Mouse (Mus musculus): ENCODE measurements around the gene Elp1.

- TF ChIP-seq CTCF (IDR thresholded peaks at IDR 0.05; ENCODE audit: insufficient read depth, low read length) = no peak
- TF ChIP-seq POLR2A (IDR thresholded peaks at IDR 0.05; ENCODE audit: borderline replicate concordance, extremely low read depth, low read depth, low read length) = no peak
These were observed 82.7 kb downstream of the Elp1 start for GRCm38 (mm10) chr4:56719456-56719855.
